Mouse (Mus musculus) neutrophil, adult 5-6 weeks (primary cell): ENCODE data around the gene Gm9780. TPM values are rescaled to one million over a fixed set of nuclear protein-coding genes. Genes with fewer than 3 reads are reported as not detected.
"Not testable (repeated sequence)": the region's sequence is repeated elsewhere in the genome, so short reads cannot be mapped to it uniquely, and the experiment has no call there.

Source experiments
- ATAC-seq: fragments of 151-379, 151-347 bp; 2 replicates; pipeline ENCODE4 v1.8.0; 2017; ENCODE audit warnings: mild to moderate bottlenecking, moderate TSS enrichment; ENCODE audit not compliant: insufficient number of reproducible peaks, poor library complexity, low FRiP score, severe bottlenecking; ENCODE audit errors: extremely low read depth
- total RNA-seq: library from RNA; stranded (forward); fragments of 200-1000 nt; gene quantifications from 2 replicates; pipeline ENCODE4 v1.2.3, GENCODE M21; 2017

The Gm9780 gene
- total RNA-seq, 1 experiment from 2014 or later = 3.3 TPM

GRCm38 (mm10) chr14:25979242-25979941, 63.1 kb downstream of the Gm9780 start:
- not testable (repeated sequence) for ATAC-seq

- not testable (repeated sequence) for ATAC-seq
Measured at GRCm38 (mm10) chr14:25978371-25979241, 63.9 kb downstream of the Gm9780 start, which contains the start of gene Duxbl1. Gene Duxbl1 (plus strand): TSS chr14:25978577.

Other genes with a start within 250 kb of the Gm9780 start
- 43.6 and 47.0 TPM in 2 replicates for gene Anxa11, start 200.6 kb downstream of the Gm9780 start, total RNA-seq
- not detected in 2 replicates for gene Plac9a, start 139.6 kb downstream of the Gm9780 start, total RNA-seq
- gene Tmem254a, start 115.0 kb downstream of the Gm9780 start, total RNA-seq = 1.7 and 1.8 TPM in 2 replicates
- not detected in 2 replicates for gene Cphx1, start 104.4 kb downstream of the Gm9780 start, total RNA-seq
- gene Duxbl1, start 64.1 kb downstream of the Gm9780 start, total RNA-seq = not detected in 2 replicates
- gene Tmem254c, start 24.6 kb upstream of the Gm9780 start, total RNA-seq = 15.1 and 18.4 TPM in 2 replicates
- not detected in 2 replicates for gene Cphx2, start 38.8 kb upstream of the Gm9780 start, total RNA-seq
- not detected in 2 replicates for gene Cphx3, start 39.6 kb upstream of the Gm9780 start, total RNA-seq
- not detected in 2 replicates for gene Duxbl2, start 75.6 kb upstream of the Gm9780 start, total RNA-seq
- not detected in 2 replicates for gene Plac9b, start 139.8 kb upstream of the Gm9780 start, total RNA-seq
- gene Tmem254b, start 164.3 kb upstream of the Gm9780 start, total RNA-seq = 3.3 TPM in 1 of 2 replicates, not detected in the other
- not detected in 2 replicates for gene Duxbl3, start 215.3 kb upstream of the Gm9780 start, total RNA-seq